Mouse (Mus musculus): ENCODE data around the gene Esyt1.
"Not testable (repeated sequence)": the region's sequence is repeated elsewhere in the genome, so short reads cannot be mapped to it uniquely, and the experiment has no call there.

The Esyt1 gene

DNA sequence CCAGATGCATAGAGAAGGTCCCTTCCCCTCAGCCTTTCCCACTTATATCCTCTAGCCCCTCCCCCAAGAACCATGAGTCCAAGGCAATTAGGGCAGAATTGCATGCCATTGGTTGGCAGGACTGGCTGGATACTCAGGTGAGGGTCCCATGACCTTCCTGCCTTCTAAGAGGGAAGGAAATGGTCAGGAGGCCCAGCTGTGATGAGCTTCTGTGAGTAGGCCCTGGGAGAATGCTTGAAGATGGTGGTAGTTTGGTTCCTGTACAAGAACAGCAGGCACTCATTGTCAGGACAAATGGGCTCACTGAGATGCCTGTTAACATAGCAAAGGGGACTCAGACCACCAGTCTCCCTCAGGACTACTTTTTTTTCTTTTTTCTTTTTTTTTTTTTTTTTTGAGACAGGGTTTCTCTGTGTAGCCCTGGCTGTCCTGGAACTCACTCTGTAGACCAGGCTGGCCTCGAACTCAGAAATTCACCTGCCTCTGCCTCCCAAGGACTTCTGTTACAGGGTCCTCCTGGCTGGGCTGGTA is 12.7 kb upstream of the Esyt1 start:
- in situ Hi-C loops (cut with MseI, MboI) = no loop called here

DNA sequence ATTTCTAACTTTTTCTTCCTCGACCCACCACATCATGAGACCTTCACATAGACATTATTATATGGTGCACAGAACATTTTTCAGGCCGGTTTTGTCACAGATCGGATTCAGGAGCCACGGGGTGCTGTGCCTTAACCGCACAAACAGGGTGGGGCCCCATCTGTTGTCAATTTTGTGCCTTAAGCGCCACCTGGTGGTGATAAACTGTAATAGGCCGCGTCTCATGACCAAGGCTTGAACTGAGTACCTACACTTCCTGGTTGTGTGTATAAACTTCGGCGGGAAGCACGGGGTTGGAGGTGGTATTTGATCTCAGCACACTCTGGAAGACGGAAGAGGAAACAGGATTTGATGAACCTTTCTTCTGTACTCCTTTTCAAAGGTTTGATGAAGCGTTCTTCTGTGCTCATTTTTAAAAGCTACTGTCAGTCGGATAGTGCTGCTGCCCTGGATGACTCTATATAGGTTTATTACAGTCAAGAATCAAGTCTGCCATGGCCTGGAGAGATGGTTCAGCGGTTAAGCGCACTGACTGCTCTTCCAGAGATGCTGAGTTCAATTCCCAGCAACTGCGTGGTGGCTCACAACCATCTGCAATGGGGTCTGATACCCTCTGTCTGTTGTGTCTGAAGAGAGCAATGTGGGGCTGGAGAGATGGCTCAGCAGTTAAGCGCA is 10.7 kb upstream of the Esyt1 start:
- in situ Hi-C loops (cut with MseI, MboI) = no loop called here

DNA sequence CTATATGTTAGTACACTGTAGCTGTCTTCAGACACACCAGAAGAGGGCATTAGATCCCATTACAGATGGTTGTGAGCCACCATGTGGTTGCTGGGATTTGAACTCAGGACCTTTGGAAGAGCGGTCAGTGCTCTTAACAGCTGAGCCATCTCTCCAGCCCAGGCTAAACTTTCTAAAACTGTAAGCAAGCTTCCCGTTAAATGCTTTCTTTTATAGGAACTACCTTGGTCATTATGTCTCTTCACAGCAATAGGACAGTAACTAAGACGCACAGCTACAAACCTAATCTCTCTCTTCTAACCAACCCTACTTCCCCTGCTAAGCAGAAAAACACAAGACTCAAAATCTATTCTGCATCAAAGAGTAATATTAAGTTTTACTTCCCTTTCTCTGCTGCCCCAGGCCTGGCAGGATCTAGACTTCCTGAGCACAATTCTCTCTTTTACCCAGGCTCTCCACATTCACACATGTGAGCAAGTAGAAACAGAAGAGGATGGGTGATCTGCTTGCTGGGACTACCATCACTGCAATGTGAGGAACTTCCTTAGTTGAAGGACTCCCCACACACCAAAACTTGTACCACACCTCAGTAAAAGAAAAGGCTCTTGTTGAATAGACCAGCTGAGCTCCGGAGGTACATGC is 10.1 kb upstream of the Esyt1 start:
- in situ Hi-C loops (cut with MseI, MboI) = no loop called here

DNA sequence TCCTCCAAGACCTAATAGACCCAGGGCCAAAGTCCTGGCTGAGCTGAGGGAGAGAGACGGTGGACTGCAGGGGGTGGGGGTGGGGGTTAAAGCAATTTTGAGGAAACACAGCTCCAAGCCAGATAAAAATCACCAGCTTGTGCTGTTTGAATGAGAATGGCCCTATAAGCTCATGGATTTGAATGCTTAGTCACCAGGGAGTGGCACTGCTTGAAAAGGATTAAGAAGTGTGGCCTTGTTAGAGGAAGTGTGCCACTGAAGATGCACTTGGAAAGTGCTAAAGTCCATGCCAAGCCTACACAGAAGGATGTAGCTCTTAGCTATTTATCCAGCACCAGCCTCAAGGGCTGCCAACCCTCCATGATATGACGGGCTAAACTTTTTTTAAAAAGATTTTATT is 9.5 kb upstream of the Esyt1 start:
- in situ Hi-C loops (cut with MseI, MboI) = no loop called here

DNA sequence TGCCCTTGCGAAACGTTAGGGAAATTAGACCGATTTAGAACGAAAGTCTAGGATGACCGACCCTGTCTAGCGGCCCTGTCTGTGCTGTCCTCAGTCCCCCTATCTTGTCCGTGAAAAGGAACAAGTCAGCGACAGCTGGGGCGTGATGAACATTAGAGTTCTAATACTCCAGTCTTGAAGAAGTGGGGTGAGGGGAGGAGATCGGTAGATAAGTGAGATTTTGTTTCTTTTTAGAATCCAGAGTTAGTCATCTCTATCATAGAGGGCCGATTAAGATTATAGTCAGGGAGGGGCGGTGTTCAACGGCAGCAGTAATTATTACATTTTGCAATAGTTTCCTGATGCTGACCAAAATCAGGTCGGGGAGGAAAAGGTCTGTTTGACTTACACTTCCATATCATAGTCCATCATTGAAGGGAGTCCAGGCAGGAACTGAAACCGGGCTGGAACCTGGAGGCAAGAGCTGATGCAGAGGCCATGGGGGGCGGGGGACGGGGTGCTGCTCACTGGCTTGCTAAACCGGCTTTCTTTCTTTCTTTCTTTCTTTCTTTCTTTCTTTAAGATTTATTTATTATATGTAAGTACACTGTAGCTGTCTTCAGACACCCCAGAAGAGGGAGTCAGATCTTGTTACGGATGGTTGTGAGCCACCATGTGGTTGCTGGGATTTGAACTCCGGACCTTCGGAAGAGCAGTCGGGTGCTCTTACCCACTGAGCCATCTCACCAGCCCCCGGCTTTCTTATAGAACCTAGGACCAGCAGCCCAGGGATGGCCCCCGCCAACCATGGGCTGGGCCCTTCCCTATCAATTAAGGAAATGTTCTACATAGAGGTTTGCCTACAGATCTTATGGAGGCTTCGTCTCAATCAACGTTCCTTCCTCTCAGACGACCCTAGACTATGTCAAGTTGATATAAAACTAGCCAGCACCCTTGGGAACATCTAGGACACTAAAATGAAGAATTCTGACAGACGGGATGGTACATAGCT is 990 bp upstream of the Esyt1 start:
- in situ Hi-C loops (cut with MseI, MboI) = no loop called here

DNA sequence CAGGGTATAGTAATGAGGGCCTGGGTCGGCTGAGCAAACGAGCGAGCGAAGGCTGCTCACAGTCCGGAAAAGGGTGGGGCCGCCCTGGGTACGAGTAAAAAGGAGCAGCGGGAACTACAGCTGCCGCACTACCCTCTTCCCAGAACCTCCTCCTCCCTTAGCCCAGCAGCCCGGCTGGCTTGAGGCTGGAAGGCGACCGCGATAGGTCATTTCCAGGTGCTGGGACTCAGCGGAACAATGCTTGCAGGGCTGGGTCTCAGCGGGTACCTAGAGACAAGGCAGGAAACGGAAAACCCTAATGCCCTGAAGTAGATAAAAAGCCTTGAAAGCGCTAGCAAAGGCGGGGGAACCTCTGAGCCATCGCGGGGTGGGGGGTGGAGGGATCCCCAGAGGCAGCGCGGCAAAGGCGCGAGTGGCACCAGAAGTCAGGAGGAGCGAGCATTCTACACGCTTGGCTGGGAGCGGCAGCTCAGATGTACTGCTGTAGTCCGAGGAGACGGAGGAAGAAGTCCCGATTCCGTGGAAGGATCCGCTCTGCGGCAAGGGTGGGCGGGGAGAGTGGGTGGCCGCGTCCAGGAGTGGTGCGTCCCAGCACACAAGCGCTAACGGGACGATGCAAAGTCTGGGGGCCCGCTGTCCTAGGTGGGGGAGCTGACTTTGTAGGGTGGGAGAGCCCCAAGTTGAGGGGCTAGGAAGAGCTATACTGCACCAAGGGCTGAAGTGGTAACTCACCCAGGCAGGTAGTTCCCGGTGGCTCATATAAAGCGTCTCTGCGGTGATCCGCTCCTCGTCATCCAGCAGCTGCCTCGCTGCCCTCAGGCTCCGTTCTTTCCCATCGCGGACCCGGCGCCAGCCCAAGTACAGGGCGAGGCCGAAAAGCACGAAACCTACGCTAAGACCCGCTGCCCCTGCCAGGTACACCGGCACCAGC is 674 bp downstream of the Esyt1 start:
- in situ Hi-C loops (cut with MseI, MboI) = no loop called here

DNA sequence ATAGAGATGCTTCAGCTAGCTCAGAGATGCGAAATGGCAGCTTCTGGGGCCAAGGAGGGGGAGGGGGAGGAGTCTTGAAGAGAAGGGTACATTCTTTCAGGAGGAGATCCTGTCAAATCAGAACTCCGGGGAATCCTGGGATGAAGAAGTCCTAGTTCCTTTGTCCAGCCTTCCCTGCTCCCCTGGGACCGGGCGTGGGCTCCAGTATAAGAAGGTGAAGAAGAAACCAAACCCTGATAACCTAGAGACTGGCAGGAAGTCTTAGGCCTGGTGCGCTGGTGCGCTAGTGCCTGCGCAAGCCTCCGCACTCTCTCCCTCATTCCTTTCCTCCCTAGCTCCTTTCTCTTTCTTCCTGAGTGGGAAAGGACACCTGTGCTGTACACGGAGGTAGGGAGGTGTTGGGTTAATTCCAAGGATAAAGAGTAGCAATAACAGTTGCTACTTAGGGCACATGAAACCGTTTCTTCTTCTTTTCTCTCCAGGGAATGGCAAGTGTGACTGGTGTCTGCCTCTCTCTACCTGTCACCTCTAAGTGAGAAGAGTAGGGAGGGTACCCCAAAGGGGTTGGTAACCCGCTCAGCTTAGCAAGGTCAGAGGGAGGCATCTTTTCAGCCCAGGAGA is 1.4 kb downstream of the Esyt1 start:
- in situ Hi-C loops (cut with MseI, MboI) = no loop called here

DNA sequence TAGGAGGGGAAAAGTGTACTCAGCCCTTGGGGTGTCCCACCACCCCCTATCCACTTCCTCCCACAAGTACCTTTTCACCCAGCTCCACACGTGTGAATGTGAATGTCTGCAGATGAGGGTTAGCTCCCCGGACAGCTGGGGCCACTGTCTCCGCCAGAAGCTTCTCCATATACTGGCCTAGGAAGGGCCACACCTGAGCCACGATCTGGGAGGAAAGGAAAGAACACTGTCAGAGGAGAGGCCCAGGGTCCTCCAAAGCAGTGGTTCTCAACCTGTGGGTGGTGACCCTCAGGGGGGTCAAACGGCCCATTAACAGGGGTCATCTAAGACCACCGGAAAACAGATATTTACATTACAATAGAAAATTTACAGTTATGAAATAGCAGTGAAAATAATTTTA is 3.3 kb downstream of the Esyt1 start:
- in situ Hi-C loops (cut with MseI, MboI) = no loop called here

DNA sequence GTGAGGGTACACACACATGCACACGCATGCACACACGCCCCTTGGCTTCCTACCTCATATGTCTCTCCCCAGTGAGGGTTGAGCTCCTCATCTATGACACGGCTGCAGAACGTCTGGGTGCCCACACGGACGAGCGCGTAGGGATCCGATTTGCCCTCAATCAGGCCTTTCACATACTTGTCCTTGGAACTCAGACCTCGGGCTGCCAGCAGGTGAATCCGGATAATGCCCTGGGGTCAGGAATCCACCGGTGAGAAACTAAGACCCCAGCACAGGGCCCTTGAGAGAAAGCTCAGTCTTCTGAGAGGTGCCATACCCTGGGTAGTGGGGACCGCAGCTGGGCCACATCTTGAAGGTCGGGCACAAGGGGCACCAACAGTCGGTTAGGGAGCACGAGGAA is 5.1 kb downstream of the Esyt1 start:
- in situ Hi-C loops (cut with MseI, MboI) = no loop called here

DNA sequence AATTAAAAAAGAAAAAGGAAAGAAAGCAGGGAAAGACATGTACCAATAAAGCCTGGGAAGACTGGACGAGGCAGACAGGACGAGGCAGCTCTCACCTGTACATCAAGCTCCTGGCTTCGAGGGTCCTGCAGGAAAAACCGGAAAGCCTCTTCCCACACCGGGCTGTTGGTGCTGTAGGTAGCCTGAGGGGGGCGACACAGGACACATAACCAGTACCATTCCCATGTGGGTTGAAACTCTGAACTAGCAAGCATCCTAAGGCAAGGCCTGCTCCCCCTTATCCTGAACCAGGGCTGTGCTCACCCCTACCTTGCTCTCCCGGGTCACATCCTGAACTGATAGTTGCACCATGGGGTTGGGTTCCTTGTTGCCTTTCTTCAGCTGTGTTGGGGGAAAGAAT is 6.8 kb downstream of the Esyt1 start:
- in situ Hi-C loops (cut with MseI, MboI) = no loop called here

DNA sequence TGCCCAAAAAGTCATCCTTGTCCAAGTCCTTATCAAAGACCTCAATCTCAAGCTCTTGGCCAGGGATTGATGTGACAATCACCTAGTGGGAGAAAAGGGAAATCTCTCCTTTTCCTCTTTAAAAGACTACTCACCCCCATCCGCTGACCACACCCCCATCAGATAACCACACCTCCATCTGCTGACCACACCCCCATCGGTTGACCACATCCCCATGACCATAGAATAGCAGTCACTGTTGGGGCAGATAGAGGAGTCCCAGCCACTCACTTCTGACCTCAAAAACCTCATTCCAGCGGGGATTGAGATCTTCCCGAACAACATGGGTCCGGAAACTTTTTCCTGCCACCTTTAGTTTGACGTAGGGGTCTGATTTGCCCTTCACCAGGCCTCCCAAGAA is 9.0 kb downstream of the Esyt1 start:
- in situ Hi-C loops (cut with MseI, MboI) = no loop called here

DNA sequence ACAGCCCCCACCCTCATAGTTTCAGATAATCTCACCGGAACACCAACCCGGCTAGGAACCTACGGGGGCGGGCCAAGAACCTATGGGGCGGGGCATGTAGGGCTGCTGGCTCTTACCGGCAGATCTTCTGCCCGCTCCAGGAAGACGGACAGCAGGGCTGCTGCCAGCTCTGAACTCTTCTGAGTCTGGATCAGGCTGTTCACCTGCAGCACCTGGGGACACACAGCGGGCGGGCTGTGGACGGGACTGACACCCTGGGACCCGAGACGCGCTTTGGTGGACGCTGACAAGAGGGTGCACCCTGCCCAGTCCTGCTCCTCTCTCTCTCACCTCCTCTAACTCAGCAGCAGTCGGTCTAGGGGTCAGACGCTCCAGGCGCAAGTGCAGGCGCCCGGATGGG is 9.6 kb downstream of the Esyt1 start:
- in situ Hi-C loops (cut with MseI, MboI) = no loop called here

DNA sequence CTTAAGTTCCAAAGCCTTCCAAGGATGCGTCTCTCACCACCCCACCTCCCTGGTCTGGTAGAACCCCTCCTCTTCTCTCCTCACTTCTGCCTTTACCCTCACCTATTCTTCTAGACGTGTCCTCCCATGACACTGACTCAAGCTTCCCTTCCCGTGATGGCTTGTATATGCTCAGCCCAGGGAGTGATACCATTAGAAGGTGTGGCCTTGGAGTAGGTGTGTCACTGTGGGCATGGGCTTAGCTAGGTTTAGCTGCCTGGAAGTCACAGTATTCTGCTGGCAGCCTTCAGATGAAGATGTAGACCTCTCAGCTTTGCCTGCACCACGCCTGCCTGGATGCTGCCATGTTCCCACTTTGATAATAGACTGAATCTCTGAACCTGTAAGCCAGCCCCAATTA is 10.6 kb downstream of the Esyt1 start:
- in situ Hi-C loops (cut with MseI, MboI) = no loop called here

DNA sequence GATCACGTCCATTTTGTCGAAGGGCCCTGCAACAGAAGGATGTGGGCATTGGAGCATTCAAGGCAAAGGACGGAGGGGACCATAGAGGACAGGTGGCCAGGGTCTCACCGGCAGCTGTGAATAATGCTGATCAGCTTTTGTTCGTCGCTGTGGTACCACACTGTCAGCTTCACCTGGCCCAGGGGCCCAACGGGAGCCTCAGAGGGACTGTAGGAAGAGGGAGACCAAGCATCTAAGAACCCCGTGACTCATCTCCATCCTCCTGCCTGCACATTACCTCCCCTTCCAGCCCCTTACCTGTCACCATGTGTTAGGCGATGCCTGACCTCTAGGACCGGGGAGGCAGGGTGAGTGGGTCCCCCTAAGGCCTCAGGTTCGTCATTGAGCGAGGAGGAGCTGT is 13.9 kb downstream of the Esyt1 start:
- in situ Hi-C loops (cut with MseI, MboI) = no loop called here

DNA sequence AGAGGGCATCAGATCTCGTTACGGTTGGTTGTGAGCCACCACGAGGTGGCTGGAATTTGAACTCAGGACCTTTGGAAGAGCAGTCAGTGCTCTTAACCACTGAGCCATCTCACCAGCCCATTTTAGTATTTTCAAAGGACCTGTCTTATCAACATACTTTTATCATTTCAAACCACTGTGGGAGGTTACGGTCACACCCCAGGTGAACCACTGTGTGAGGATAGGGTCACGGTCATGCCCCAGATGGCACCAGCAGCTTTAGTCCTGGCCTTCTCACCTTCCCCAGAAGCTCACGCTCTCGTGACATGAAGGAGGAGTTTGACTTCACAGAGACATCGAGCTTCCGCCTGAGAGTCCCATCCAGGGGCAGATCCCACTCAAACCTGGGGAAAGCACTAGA is 14.5 kb downstream of the Esyt1 start:
- in situ Hi-C loops (cut with MseI, MboI) = no loop called here

DNA sequence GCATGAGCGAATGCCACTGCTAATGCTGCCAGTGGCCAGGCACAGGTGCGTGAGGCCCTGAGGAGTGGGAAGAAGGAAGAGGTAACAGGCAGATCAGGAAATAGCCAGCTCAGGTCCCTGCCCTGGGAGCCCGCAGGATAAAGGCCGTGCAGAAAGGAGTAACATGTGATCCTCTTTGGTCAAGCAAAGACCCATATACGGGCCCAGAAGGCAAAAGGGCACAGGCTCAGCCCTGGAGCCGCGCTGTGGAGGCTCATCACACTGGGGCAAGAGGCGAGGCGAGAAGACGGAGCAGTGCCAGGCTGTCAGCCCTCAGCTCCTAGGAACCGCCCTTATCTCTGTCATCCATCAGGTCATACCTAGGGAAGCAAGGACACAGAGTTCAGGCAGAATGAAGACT is 15.4 kb downstream of the Esyt1 start:
- in situ Hi-C loops (cut with MseI, MboI) = no loop called here

DNA sequence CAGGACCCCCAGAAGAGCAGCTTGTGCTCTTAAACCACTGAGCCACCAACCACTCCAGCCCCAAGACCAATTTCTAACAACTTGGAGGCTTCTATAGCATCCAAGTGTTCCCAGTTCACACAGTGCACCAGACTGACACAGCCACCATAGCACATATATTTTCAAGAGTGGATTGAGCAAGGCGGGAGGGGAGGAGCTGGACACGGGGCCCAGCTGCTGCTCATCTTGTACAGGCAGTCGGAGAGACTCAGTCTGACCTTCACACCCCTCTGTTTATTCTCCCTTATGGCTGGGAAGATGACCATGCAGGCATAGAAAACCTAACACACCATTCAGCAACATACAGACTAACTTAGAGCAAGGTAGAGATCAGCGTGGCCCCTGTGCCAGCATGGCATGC is 15.8 kb downstream of the Esyt1 start:
- in situ Hi-C loops (cut with MseI, MboI) = no loop called here

DNA sequence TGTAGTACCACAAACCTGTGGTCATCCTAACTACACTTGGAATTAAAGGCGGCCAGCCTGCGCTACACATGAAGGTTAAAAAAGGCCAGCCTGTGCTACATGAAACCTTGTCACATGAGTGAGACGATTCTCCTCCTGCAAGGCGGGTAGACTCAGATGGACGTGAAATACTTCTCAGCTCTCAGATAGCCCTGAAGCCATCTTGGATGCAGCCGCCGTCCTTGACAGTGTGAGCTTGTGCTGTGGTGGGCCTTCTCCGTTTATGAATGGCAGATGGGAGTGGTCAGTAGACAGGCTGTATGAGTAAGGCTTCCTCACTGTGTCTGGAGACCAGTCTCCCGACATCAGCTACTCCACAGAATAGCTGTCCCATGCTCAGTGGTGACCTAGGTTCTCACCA is 16.5 kb downstream of the Esyt1 start:
- in situ Hi-C loops (cut with MseI, MboI) = no loop called here

DNA sequence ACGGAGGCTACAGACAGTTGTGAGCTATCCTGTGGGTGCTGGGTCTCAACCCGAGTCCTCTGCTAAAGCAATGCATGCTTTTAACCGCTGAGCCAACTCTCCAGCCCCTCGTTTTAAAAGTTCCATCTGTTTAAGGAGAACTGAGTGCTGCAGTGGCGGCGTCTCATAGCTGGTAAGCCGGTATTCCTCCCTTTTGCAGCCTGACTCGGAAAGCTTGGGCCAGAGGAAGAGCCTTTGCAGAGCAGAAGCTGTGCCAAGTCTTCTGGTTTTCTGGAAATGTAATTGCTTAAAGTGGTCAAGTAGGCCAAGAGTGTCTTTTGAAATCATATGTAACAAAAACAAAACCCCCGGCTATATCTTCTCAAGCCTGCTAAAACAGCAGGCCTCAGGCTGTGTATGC is 17.4 kb downstream of the Esyt1 start:
- in situ Hi-C loops (cut with MseI, MboI) = no loop called here

DNA sequence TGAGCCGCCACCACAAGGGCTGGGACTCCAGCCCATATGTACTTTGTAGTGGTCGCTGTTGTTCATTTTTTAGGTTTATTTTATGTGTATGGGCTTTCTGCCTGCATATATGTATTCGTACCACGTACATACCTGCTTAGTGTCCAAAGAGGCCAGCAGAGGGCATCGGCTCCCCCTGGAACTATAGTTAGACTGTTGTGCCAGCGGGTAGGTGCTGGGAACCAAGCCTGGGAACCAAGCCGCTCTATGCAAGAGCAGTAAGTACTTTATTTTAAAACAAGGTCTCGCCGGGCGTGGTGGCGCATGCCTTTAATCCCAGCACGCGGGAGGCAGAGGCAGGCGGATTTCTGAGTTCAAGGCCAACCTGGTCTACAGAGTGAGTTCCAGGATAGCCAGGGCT is 19.7 kb downstream of the Esyt1 start:
- in situ Hi-C loops (cut with MseI, MboI) = no loop called here

DNA sequence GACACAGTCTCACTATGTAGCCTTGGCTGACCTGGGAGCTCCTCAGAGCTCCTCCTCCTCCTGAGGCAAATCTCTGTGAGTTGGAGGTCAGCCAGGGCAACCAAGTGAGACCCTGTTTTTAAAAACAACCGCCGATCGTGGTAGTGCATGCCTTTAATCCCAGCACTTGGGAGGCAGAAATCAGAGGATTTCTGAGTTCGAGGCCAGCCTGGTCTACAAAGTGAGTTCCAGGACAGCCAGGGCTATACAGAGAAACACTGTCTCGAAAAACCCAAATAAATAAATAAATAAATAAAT is 20.4 kb downstream of the Esyt1 start:
- in situ Hi-C loops (cut with MseI, MboI) = not testable (repeated sequence)
